Mouse (Mus musculus): ENCODE measurements at regions not wholly inside any gene's neighbourhood (a gene's known extent, or its start where the extent isn't known, plus 50 kb on each side); places are given as distances from the start of the nearest gene placed in this dataset.

DNA sequence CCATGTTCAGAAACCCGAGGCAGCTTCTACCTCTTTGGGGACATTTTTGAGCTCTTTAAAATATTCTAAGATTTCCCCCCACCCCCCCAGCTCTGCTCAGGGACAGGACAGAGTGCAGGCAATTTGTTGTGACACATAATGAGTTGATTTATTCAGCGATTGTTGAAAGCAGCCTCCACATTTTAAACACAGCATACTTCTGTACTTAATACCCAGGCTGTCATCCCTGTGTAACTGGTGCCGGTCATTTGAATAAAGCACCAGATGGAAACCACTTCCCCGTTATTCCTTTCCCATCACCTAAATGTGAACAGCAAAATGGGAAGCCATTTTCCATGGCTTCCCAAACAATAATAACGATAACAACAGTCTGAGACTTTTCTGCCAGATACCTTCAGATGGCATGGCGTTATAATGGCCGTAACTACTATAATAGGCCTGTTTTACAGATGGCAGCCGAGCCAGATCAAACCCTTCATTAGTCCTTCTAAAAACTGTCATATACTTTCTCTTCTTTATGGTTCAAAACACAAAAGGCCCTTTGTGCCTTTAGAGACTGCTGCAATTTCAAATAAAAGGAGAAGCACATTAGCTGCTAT, 160.7 kb upstream of the Bmper start:
- DNase-seq = no peak

DNA sequence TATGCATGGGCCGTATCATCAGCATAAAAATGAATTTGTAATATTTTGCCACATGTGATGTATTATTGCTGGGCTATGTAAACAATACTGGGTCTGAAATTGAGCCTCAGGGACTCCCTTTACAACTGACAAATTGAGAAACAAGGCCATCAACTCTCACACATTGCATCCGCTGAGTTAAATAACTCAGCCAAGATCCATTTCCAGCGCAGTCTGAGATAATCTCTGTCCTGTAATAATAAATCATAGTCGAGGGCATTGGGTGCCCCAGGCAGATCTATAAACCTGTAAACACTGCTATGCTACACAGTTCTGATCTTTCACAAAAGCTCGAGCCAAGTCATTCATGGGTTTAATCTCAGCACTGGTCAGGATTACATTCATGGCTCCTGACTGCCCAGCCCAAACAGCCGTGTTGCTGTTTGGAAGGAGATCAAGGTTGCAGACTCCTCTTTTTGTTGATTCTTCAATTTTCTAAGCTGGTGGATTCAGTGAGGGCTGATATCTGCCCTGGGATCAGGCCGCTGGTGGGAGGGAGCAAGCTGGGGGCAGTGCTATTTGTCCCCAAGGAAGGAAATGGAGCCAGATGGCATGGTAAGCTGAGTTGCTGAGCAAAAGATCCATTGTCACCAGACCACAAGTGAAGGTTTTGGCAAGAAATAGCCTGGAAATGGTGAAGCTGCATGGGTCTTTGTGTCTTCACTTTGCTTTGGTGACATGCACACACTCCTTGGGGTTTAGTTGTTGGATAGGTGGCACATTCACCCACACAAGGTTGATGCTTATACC, 160.0 kb upstream of the Bmper start:
- DNase-seq = peak; percentile 27
- intact Hi-C loops (cut with DNase I) = no loop called here

More for the DNA sequence above, 160.7 kb upstream of the Bmper start:
- intact Hi-C loops (cut with DNase I) = no loop called here

DNA sequence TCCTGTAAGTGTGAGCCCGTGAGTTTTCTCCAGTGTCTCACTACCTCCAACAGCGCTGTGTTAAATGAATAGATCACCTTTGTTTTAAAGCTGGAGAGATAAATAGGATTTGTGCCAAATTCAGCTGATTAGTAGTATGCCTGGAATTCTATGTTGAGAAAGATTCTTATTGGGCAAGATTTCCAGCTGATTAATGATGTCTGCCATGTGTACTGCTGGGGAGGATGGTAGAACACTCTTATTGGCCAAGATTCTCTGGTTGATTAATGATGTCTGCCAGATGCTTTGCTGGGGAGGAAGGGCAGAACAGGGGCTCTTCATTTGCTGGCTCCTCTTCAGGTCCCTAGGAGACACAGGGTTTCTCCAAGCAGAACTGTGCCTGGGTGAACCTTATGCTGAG, 158.9 kb upstream of the Bmper start:
- no peak for DNase-seq
- intact Hi-C loops (cut with DNase I) = no loop called here

DNA sequence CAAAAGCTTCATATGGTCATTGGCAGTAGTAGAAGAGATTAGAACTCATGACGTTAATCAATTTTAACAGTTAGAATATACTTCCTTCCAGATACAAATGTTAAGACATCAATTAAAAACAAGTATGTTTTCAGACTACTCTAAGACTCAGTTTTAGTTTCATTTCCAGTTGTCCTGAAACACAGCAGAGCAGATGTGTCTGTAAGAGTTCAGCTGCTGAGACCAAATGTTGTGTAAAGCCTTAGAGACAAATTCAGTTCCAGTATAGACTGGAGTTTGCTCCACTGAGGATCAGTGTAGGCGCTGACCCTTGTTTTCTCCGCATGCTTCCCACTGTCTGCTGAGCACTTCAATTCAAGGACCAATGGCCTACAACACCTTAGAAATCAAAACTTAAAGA, 158.1 kb upstream of the Bmper start:
- intact Hi-C loops (cut with DNase I) = no loop called here
- no peak for DNase-seq

DNA sequence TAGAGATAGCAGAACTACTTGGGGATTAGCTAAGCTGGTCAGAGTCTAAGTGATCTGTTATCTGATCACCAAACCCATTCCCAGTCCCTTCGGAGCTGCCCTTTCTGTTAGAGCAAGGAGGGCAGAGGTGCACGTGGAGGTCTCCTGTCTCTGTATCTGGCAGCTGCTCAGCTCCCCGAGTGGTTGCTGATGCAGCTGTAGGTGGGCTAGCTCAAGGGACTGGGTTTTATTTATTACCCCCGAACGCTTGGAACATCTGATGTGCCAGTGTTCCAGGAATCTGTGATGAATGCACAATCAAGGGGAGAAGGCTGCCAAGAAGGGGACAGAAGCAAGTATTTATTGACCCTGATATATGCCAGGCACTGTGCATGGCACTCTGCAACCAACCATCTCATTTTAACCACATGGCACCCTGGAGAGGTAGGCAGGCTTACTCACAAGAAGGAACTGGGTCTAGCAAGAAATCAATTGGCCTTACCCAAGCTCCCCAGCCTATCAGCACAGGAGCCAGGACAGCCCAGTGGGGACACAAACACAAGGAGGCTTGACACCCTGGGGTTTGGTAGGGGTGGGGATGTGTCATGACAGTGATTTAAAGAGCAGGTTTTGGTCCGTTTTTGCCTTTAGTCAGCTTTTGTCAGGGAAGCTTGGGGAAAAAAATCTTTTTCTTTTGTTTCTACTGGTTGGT, 154.6 kb upstream of the Bmper start:
- DNase-seq = no peak
- intact Hi-C loops (cut with DNase I) = no loop called here

DNA sequence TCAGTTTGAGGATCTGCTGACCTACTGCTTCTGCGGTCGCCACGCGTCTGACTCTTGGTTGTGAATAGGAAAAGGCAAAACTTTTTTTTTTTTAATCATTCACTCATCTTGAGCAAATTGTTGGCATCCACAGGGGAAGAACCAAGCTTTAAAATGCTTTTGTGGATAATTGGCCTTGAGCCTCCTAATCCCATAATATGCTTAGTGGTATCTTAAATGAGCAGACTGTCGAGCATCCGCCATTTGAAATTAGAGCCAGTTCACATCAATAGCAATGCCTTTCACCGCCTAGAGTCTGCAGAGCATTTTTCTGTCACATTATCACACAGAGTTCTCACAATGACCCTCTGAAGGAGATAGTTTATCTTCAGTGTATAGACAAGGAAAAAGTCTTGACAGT, 153.7 kb upstream of the Bmper start:
- no peak for DNase-seq
- intact Hi-C loops (cut with DNase I) = no loop called here

DNA sequence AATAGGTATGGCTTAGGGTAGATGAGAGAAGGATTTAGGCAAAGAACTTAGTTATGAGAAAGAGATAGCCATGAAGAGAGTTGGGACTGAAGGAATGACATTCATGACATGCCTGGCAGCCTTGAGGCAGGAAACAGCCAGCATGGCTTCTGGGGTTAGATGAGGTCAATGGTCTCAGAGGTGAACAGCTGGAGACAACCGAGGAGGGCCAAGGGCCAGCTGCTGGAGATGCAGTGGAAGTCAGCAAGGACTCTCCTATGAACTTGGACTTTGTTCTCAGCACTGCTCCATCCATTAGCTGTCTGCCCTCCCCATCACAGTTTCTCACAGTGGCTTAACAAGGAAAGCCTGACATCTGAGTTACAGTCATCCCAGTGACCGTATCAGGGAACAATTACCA, 151.9 kb upstream of the Bmper start:
- no peak for DNase-seq
- intact Hi-C loops (cut with DNase I) = no loop called here

DNA sequence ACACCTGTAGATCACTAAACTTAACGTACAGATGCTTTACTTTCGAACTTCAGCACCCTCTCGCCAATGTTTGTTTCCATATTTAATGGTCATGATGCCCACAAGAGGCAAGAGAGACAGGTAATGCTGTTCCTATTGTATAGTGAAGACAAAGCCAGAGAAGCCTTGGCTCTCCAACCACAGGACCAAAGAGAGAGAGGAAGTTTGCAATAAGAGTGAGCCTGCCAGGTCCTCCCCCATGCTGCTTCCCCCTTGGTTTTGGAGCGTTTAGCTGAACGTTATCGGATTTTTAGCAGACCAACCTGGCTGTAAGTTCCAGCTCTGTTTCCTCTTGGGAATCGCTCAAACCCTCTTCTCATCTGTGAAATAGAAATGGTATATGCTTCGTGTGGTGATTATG, 150.1 kb upstream of the Bmper start:
- no peak for DNase-seq
- intact Hi-C loops (cut with DNase I) = no loop called here

DNA sequence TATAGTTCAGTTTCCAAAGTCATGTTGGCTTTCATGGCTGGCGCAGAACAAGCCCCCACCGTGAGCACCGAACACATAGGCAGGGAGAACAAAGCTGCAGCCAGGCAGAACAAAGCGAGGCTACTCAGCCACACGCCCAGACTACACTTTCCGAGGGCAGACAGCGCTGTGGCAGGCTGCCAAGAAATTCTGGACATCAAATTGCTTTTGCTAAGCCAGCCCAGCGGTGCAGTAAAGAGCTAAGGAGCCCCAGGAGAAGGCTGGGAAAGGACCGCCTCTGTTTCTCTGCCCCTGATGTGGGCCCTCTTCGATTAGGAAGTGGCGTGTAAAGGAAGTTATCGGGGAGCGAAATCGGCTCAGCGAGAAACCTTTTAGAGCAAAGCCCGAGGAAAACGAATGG, 139.3 kb upstream of the Bmper start:
- intact Hi-C loops (cut with DNase I) = no loop called here
- peak; percentile 94 for DNase-seq

DNA sequence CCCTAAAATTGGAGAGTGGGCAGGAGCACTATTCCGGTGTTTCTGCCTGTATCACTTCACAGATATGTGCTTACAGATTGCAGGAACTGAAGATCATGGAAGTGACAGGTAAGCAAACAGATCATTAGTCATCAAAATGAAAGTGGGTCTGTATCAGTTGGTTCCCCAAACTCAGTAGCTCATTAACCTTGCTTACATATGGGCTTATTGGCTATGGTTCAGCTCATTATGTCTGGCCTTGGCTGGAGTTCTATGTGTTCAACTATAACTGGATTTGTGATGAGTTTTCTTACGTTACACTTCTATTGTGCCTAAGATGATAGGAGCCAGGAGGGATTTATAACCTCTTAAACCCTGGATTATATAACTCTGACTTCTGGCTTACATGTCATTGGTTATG, 133.5 kb upstream of the Bmper start:
- intact Hi-C loops (cut with DNase I) = no loop called here
- DNase-seq = no peak

DNA sequence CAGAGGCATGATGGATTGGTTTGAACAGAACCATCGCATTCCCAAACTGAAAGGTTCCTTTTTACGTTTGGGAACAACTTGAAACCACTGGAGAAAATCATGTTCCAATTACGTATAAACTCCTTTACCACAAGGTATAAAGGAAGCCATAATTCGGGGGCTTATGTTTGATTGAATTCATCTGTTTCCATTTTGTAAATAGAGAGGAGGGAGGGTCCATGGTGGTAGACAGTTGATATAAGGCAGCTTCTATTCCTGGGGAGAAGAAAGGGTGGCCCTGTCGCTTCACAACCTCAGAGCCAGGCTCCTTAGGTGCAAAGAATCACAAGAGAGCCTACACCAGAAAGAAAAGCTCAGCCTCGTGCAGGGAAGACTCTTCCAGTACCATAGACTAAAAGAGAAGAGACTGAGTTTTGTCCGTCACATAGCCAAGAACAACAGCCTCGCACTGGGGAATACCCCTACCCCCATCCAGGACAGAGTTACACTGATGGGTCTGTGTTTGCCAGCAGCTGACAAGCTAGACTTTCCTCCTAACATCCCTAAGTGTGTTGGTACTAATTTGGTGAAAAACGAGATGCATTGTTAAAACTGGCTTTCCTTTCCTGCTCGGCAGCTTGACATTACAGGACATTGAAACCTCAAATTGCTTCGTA, 125.6 kb upstream of the Bmper start:
- DNase-seq = no peak

DNA sequence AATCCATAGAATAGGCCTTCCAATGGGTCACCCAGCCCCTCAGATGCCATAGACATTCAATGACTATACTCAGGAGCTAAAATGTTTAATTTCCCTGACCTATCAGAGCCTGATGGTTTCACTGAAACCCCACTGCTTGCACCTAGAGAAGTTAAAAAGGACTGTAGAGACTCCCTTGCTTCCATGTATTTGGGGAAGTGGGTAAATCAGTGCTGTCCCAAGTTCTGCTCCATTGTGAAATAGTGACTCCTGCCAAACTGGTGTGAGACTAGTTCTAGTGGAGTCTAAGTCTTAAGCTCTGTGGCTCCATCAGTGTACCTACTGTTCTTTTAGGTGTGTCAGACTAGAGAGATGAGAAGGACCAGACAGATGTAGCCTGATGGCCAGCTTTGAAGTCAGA, 121.3 kb upstream of the Bmper start:
- no peak for DNase-seq
- intact Hi-C loops (cut with DNase I) = no loop called here

More for the DNA sequence above, 125.6 kb upstream of the Bmper start:
- intact Hi-C loops (cut with DNase I) = no loop called here

DNA sequence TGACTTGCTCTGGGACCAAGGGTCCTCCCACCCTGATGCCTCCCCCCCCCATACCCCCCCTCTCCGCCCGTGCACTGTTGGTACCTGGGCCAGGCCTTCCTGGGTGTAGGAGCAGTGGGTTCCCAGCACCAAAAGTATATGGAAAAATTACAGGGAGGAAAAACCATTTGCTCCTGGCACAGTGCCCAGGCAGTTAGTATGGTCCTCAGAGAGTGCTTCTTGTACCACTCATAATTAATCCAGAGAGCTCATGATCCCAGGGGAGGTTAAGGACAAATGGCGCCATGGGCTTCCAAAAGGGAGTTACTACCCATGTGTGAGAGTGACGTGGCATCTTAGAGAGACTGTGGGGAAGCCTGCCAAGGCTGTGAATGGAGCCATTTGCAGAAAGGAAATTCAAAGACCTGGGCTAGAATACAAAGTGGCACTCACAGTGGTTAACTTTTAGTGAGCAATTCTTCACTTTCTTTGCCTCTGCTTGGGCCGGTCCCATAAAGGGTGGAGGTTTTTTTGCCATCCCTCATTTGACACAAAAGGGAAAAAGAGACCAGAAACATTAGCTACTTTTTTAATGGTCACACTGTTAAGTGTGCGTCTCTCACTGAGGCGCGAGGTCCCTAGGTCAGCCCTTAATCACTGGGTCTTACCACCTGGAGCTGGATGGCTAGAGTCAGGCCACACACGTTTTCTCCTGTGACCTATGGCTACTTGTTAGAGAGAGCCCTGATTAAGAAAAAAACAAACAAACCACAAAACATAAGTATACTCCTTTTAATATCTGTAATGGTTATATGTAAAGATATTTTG, 120.7 kb upstream of the Bmper start:
- DNase-seq = peak; percentile 60
- intact Hi-C loops (cut with DNase I) = no loop called here

DNA sequence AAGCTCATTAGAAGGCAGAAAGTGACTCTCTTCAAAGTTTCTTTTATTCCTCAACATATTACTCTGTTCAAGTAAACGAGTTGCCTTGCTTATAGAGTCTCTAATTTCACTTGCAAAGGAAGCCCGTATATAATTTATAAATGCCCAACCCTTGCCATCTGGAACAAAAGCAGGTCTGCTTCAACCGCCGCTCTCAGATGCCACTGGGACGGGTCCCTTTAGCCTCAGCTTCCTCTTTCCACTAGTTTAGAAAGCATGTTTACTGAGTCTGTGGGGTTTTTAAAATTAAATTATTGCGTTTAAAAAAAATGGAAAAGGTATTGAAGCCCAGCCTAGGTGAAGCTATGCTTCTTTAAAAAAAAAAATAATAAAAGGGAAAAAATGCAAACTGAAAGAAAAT, 111.4 kb upstream of the Bmper start:
- DNase-seq = no peak
- intact Hi-C loops (cut with DNase I) = no loop called here

DNA sequence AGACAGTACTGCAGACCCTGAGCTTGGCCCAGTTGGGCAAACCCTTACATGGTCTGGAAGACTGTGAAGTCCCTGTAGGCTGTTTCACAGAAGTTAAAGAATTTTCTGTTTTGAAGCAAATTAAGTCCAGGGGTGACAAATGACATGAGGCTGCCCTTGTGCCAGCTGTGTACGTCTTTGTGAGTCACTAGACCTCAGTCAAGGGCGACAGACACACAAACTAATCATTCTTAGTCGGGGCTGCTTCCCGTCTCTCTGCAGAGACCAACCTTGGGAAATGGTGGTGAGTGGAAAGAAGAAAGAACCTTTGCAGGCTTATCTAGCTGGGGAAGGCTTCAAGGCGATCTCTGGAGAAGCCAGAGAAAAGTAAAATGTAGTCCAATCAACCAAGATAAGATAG, 107.8 kb upstream of the Bmper start:
- no peak for DNase-seq
- intact Hi-C loops (cut with DNase I) = no loop called here

DNA sequence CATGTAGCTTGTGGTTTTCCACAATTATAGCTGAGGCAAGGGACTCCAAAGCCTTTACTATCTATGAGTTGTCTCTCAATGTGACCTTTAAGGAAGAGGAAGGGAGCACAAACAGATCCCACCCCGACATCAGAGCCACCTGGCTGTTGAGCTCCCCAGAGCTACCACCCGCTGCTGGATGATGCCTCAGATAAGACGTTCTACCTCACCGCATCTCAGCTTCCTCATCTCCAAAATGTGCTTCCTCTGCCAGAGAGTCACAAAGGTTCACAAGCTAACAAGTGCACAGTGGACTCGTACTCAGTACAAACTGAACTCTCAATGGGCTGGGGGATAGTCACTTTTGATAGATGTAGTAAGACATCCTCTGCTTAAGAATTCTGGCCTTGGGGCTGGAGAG, 107.3 kb upstream of the Bmper start:
- intact Hi-C loops (cut with DNase I) = no loop called here
- DNase-seq = no peak

DNA sequence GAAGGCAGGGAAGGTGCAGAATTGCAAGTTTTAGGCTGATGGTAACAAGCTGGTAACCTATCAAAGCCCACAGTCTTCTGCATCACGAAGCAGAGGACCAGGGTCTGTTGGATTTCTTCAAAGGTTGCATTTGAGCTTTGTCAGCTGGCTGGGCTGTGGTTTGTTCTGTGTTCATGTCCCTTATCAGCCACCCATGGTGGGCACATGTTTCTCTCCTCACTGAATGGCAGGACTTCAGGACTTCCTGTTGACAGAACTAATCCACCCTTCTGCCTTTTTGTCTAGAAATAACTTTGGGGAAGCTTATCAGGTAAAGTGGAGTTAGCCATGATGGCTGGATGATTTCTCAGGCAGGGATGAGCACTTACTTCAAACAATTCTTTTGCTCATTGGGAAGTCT, 106.6 kb upstream of the Bmper start:
- intact Hi-C loops (cut with DNase I) = no loop called here
- DNase-seq = no peak

DNA sequence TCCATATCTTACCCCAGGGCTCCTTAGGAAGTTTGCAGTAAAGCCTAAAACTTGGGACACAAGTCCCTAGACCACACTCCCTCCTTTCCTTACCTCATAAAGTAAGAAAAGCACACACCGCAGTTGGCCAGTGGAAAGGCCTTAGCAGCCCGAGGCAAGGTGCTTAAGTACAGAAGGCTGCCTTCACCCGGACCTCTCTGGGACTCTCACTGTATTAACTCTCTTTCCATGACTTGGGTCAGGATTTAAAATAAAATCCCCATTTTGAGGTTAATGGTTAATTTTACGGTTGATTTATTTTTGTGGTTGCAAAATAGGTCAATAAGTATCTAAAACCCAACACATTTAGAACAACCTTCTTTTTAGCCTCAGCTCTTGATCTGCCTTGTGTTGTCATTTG, 103.1 kb upstream of the Bmper start:
- intact Hi-C loops (cut with DNase I) = no loop called here
- DNase-seq = no peak

DNA sequence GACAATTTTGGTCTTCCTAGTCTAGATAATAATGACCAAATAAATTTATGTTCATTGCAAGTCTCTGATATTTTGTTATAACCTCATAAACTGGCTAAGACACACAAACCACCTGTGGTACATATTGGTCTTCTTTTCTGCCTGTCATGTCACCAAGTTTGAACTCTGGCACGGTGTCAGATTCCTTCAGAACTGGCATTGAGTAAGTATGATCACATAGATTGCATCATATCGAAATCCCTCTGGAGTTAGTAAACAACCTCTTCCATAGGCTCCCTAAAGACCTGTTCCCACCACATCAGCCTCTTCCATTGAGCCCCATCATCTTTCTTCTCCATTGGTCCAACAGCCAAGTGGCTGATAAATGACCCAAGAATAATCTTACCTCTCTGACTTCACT, 102.1 kb upstream of the Bmper start:
- DNase-seq = no peak
- intact Hi-C loops (cut with DNase I) = no loop called here

DNA sequence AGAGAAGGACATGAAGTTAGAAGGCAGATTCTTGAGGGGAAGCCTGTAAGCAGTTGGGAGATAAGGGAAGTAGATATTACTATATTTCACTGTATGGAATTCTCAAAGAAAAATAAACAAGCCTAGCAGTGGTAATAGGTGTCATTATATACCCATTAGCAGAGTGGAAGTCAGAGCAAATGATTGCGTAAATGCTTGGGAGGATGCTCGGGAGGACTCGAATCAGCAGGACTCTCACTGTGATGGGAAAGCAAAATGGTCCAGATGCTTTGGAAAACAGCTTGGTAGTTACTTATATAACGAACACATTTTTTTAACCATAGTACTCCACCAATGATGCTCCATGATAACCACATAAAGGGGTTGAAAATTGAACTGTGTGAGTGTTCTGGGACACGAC, 100.4 kb upstream of the Bmper start:
- no peak for DNase-seq
- intact Hi-C loops (cut with DNase I) = no loop called here

DNA sequence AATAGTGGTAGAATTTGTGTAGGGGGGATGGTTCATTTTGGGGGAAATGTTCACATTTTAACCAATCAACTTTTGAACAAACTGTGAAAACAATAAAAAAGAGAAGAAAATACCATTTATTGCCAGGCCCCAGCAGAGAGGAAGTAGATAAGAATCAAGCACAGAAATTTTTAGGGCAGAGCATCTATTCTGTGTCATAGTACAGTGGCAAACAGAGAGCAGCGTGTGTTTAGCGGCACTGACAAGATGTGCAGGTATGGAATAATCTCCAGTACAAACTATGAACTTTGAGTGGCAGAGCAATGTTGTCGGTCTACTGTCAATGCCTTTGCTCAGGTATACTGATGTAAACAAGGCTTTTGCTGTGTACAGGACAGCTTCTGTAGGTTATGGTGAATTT, 99.4 kb upstream of the Bmper start:
- DNase-seq = no peak
- intact Hi-C loops (cut with DNase I) = no loop called here
